Mouse (Mus musculus) liver, embryonic 15.5 days (tissue): ENCODE measurements around the gene Enah. TPM values are rescaled to one million over a fixed set of nuclear protein-coding genes. Genes with fewer than 3 reads are reported as not detected.

Source experiments
- ATAC-seq: fragments of 200-750 bp; cut with Nextera tagmentation; 2 replicates; pipeline ENCODE4 v1.8.0; 2017; ENCODE audit warnings: moderate number of reproducible peaks, mild to moderate bottlenecking, moderate library complexity; ENCODE audit not compliant: insufficient read depth
- H3K27ac ChIP-seq: fragments of 300-500 bp; sonication (generic); replicated peaks from 2 replicates; pipeline ENCODE4 v1.5.1; 2015; ENCODE audit warnings: mild to moderate bottlenecking, inconsistent platforms
- H3K27me3 ChIP-seq: fragments of 300-500 bp; sonication (generic); 2 replicates; pipeline ENCODE4 v1.6.1; 2015; ENCODE audit warnings: mild to moderate bottlenecking, inconsistent platforms
- H3K36me3 ChIP-seq: fragments of 300-500 bp; sonication (generic); replicated peaks from 2 replicates; pipeline ENCODE4 v1.6.1; 2015; ENCODE audit warnings: moderate library complexity, mild to moderate bottlenecking, inconsistent platforms
- H3K4me1 ChIP-seq: fragments of 300-500 bp; sonication (generic); replicated peaks from 2 replicates; pipeline ENCODE4 v1.6.1; 2015; ENCODE audit warnings: inconsistent platforms
- H3K4me2 ChIP-seq: fragments of 300-500 bp; sonication (generic); 2 replicates; pipeline ENCODE4 v1.6.1; 2015; ENCODE audit warnings: moderate library complexity, mild to moderate bottlenecking, inconsistent platforms
- H3K4me3 ChIP-seq: fragments of 300-500 bp; sonication (generic); replicated peaks from 2 replicates; pipeline ENCODE4 v1.5.1; 2015; ENCODE audit warnings: mild to moderate bottlenecking, inconsistent platforms
- H3K9ac ChIP-seq: fragments of 300-500 bp; sonication (generic); 2 replicates; pipeline ENCODE4 v1.6.1; 2015; ENCODE audit warnings: moderate library complexity, mild to moderate bottlenecking, inconsistent platforms
- H3K9me3 ChIP-seq: fragments of 300-500 bp; sonication (generic); replicated peaks from 2 replicates; pipeline ENCODE4 v1.6.1; 2016; ENCODE audit warnings: inconsistent platforms
- WGBS: fragments of 180-500 bp; shearing (Covaris S2); methylation state at CpG from one replicate; pipeline ENCODE4 v1.1.7; 2015; ENCODE audit warnings: mixed read lengths; ENCODE audit not compliant: insufficient replicate concordance; 5-methylcytosine and 5-hydroxymethylcytosine counted together
- polyA plus RNA-seq: library from polyadenylated mRNA; unstranded; fragments of >200 nt; fragmentation: Nextera tagmentation; extraction: Ambion mirVana; gene quantifications from 2 replicates; pipeline ENCODE4 v1.2.1, GENCODE M21; 2015

Enah gene
- polyA plus RNA-seq, 1 experiment from 2014 or later, result 0.71 TPM

DNA sequence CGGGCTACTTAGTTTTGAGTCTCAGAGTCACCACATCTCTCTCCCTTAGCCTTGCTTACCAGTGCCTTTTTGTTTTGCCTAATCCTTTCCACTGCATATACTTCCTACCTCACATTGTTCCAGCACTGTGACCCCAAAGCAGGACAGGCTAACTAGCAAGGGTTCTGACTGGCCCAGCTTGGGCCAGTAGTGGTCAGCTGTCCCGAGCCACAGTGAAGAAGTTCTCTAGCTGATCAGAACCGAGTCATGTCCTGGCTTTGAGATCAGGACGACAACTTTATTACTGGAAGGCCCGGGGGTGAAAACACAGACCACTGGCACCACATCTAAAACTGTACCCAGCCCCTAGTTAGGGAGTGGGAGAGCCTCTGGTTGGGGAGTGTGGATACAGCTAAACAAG, 7.0 kb upstream of the Enah start:
- Histone ChIP-seq H3K27me3 (peaks cover 20% of the 10 kb centered on the region), H3K4me3 (no peak overlapping the region), H3K27ac (no peak overlapping the region), H3K9me3 (no peaks in the 10 kb centered on the region), H3K36me3 (no peaks in the 10 kb centered on the region), H3K4me1 (no peaks in the 10 kb centered on the region), H3K4me2 (no peak overlapping the region), H3K9ac (no peak overlapping the region)
- no peak for ATAC-seq
- 58% methylated on average over 5 of the region's 5 CpGs for WGBS

DNA sequence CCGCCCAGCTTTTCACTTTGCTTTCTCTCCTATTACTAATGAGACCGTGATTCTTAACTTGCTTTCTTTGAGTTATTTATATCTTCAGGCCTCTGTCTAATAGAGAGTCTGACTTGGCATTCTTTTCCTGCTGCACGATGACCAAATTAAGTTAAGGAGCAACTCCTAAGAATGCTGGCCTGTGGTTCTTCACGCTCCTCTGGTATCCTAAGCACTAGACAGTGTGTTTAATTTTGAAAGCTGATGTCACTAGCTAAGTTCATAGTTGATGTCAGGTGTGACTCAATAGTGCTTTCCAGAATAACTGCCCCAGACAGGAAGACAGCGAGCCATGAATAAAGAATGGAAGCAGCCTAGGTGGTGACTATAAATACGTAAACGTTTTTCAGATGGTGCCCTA, 6.3 kb upstream of the Enah start:
- Histone ChIP-seq H3K4me1 (no peaks in the 10 kb centered on the region), H3K4me2 (no peak overlapping the region), H3K27me3 (peaks cover 27% of the 10 kb centered on the region), H3K9ac (no peak overlapping the region), H3K9me3 (no peaks in the 10 kb centered on the region), H3K4me3 (no peak overlapping the region), H3K27ac (no peak overlapping the region), H3K36me3 (no peaks in the 10 kb centered on the region)
- 59% methylated on average over 7 of the region's 7 CpGs for WGBS
- no peak for ATAC-seq

DNA sequence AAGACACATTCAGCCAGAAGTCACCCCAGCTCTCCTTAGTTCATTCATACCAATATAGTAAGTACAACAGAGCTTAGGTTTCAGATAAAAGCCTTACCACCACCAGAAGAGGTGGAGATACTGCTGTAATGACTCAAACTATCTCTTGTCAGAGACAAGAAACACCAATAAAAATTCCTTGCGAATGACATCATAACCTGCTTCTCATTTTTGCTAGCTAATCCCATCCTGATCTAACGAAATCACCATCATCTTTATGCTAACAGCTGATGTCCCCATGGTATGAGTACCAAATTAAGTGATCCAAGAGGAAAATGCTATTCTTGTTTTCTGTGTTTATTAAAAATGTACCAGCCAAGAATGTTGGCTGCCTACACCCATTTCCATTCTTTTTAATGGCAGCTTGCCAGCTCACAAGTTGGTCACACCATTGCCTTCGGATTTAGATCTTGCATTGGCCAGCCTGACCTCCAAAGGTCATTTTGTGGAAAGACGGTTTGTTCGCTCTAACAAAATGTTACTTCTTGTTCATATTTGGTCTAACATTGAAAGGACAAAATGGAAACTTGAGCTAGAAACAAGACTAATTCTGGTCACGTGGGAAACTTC, 2.0 kb upstream of the Enah start:
- Histone ChIP-seq H3K9me3 (no peaks in the 10 kb centered on the region), H3K4me1 (no peaks in the 10 kb centered on the region), H3K36me3 (no peaks in the 10 kb centered on the region), H3K27ac (no peak overlapping the region), H3K9ac (no peak overlapping the region), H3K4me2 (no peak overlapping the region), H3K27me3 (peaks cover 65% of the 10 kb centered on the region), H3K4me3 (no peak overlapping the region)
- no peak for ATAC-seq
- 61% methylated on average over 6 of the region's 6 CpGs for WGBS

DNA sequence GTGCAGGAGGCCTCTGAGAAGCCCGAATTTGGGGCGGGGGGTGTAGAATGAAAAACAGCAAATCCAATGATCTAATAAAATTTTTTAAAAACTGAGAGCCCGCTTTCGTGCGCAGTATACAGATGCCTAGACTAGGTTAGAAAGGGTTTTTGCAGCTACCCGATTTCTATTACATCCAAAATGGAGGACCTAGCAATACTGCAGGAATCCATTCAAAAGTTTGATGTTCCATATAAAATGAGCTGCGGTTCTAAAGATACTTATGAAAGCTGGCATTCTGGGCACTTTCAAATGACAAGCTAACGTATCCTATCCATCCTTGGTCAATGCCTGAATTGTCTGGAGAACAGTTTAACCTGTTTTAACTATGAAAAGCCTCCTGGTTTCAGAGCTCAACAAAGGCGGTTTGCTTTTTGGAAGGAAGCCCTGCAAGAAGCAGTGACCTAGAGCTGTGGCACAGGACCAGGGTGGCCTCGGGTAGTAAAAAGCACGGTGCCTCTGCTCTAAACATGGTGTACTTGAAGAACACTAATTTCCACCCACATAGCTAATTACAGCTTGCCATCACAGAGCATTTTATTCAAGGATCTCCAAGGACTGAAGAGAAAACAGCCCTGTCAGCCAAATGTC, 1.2 kb upstream of the Enah start:
- no peaks in the 10 kb centered on the region for H3K36me3 ChIP-seq
- H3K4me2 ChIP-seq, result peak overlapping the region; percentile 73; the same call in 1 of the 2 replicates
- no peak overlapping the region for H3K9ac ChIP-seq
- no peaks in the 10 kb centered on the region for H3K4me1 ChIP-seq
- ATAC-seq, result no peak
- no peaks in the 10 kb centered on the region for H3K9me3 ChIP-seq
- 31% methylated on average over 11 of the region's 11 CpGs for WGBS
- no peak overlapping the region for H3K27ac ChIP-seq
- peaks cover 66% of the 10 kb centered on the region for H3K27me3 ChIP-seq
- no peak overlapping the region; the same call in 1 of the 2 replicates for H3K4me3 ChIP-seq

DNA sequence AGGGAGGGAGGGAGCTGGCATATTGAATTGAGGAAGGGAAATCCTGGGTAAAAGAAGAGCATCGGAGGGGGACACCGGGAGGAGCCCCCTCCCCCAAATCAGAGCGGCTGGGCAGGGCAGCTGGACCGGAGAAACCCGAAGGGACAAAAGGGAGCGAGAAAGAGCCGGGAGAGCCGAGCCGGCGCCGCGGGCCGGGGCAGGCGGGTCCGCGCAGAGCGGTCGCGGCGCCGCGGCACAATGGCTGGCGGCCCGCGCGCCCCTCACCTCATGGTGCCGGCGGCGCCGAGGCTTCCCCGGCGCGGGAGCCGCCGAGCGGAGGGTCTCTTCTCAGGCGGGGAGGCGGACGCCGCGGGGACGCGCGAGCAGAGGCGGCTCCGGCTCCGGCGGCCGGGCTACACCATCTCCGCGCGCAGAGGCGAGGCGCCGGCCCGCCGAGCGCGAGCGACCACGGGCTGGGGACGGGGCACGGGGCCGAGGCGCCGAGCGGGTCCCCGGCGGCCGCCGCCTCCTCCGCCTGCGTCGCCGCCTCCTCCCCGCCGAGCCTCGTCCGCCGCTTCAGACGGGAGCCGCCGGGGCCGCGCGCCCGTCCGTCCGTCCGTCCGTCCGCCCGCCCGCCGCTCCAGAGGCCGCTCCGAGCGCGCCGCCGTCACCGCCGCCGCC, 394 bp downstream of the Enah start:
- no peaks in the 10 kb centered on the region for H3K4me1 ChIP-seq
- peak overlapping the region; percentile 1; the same call in 1 of the 2 replicates for H3K9ac ChIP-seq
- no peaks in the 10 kb centered on the region for H3K9me3 ChIP-seq
- under 1% methylated on average over 75 of the region's 104 CpGs for WGBS
- no peaks in the 10 kb centered on the region for H3K36me3 ChIP-seq
- H3K27ac ChIP-seq, result no peak overlapping the region
- H3K27me3 ChIP-seq, result peaks cover 66% of the 10 kb centered on the region
- H3K4me2 ChIP-seq, result peak overlapping the region; percentile 73
- peak overlapping the region; percentile 58 for H3K4me3 ChIP-seq
- peak; percentile 40; the same call in 1 of the 2 replicates for ATAC-seq

DNA sequence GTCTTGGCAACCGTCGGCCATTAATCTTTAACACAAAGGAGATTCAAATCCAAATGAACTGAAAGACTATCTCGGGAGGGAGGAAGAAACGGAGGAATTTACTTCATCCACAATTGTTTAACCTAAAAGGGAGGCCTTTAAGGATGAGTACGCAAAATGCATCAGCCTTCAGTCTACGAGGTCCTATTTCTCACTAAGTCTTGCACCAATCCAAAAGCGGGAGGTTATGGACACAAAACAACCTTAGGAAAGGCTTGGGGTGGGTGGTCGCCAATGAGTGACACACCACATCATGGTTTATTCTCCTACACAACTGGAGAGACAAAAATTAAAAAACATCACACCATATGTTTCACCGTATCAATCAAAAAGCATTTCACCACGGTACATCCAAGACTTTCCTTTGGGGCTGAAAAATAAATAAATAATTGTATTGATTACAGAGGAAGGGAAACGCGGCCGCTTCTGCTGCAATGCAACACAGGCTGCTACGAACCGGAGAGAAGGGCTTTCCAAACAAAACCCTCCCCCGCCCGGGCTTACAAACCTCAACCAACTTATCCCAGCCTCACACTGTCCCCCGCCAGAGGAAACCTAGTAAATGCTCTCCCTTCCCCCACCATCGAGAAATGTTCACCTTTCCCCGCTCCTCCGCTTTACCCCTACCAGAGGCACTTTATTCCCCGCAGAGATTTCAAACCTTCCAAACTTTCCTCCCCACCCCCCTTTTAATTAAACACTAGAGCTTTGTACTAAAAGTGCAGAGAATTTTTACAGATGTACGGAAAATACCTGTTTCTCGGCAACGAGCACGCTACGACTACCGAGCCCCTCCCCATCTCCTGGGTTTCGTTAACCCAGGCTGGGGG, 1.2 kb downstream of the Enah start:
- Histone ChIP-seq H3K4me2 (peak overlapping the region; percentile 73), H3K27me3 (peaks cover 64% of the 10 kb centered on the region), H3K9ac (0 out of 2 replicates have a peak overlapping the region, but pooled peaks have one; percentile 1), H3K36me3 (no peaks in the 10 kb centered on the region), H3K27ac (no peak overlapping the region), H3K4me3 (peak overlapping the region; percentile 58), H3K4me1 (no peaks in the 10 kb centered on the region), H3K9me3 (no peaks in the 10 kb centered on the region)
- 3% methylated on average over 29 of the region's 29 CpGs for WGBS
- ATAC-seq, result no peak

DNA sequence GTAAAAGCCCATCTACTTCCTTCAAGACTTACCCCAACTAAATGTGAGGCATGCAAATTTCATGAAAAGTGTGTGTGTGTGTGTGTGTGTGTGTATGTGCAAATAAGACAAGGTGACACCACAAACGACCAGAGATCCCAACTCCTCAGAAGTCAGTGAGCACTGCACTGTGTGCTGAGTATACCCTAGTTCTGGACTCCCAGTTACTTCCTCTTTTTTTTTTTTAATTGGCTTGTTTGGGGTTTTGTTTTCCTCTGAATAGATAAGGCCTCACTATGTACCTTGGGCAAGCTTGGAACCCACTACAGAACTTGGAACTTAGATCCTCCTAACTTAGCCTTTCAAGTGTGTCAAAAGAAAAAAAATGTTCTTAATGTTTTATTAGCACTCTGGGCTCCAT, 14.0 kb downstream of the Enah start:
- H3K27me3 ChIP-seq, result no peaks in the 10 kb centered on the region
- no peaks in the 10 kb centered on the region for H3K4me1 ChIP-seq
- ATAC-seq, result no peak
- no peaks in the 10 kb centered on the region for H3K9me3 ChIP-seq
- no peak overlapping the region for H3K27ac ChIP-seq
- H3K9ac ChIP-seq, result no peak overlapping the region
- H3K4me2 ChIP-seq, result no peak overlapping the region
- 5% methylated on average over 1 of the region's 1 CpGs for WGBS
- no peaks in the 10 kb centered on the region for H3K36me3 ChIP-seq
- H3K4me3 ChIP-seq, result no peak overlapping the region

DNA sequence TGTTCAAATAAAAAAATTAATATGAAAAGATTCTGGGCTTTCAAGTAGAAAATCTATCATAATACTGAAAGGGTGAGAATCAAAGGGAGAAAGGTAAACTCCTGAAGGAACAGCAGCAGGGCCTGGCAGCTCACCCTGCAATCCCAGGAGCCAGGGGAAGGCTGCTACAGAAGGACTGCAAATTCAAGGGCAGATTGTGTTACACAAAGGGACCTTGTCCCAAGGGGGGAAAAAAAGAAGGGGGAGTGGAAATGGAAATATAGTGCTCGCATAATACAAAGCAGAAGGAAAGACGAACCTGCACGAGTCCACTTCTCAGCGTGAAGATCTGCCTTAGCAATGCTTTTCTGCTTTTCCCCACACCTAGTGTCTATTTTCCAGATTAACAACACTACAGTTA, 21.1 kb downstream of the Enah start:
- Histone ChIP-seq H3K36me3 (no peaks in the 10 kb centered on the region), H3K9me3 (no peaks in the 10 kb centered on the region), H3K4me2 (no peak overlapping the region), H3K4me1 (no peaks in the 10 kb centered on the region), H3K4me3 (no peak overlapping the region), H3K27me3 (no peaks in the 10 kb centered on the region), H3K9ac (no peak overlapping the region), H3K27ac (no peak overlapping the region)
- WGBS, result 75% methylated on average over 4 of the region's 4 CpGs
- ATAC-seq, result no peak

DNA sequence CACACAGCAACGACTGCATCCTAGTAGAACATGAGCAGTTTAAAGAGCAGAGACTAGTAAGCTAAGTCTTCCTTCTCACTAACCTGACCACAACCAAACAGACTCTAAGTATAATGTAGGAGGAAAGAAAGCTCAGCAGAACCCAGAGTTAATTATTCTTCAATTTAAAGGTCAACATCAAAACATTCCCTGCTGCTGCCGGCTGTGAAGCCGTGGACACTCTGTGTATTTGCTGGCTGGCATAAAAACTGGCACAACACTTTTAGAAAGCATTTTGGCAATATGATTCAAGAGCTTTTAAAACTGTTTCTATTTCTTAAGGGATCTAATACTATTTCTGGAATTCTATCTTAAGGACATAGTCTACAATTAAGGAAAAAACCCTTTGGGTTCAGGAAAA, 22.0 kb downstream of the Enah start:
- H3K4me1 ChIP-seq, result no peaks in the 10 kb centered on the region
- no peaks in the 10 kb centered on the region for H3K9me3 ChIP-seq
- no peaks in the 10 kb centered on the region for H3K27me3 ChIP-seq
- H3K9ac ChIP-seq, result no peak overlapping the region
- H3K27ac ChIP-seq, result no peak overlapping the region
- H3K4me3 ChIP-seq, result no peak overlapping the region
- ATAC-seq, result no peak
- 63% methylated on average over 3 of the region's 3 CpGs for WGBS
- H3K4me2 ChIP-seq, result no peak overlapping the region
- H3K36me3 ChIP-seq, result no peaks in the 10 kb centered on the region

DNA sequence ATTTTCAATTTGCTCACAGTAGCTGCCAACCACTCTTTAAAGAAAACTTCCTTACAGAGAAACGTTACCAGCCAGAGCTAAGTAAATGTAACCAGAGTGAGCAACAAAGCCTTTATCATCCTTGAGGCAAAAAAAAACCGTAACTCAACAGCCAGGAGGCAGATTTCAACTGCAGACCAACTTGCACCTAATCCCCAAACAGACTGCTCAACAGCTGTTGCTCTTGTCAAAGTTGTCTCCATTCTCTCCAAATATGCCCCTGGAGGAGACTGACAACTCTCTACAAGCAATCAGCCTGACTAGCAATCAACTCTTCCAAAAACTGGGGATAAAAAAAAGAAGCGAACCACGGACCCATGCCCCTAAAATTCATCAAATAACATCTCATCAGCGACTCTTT, 26.2 kb downstream of the Enah start:
- Histone ChIP-seq H3K4me3 (no peak overlapping the region), H3K4me2 (no peak overlapping the region), H3K9ac (no peak overlapping the region), H3K9me3 (no peaks in the 10 kb centered on the region), H3K4me1 (no peaks in the 10 kb centered on the region), H3K36me3 (no peaks in the 10 kb centered on the region), H3K27me3 (no peaks in the 10 kb centered on the region), H3K27ac (no peak overlapping the region)
- no peak for ATAC-seq
- 57% methylated on average over 5 of the region's 5 CpGs for WGBS

DNA sequence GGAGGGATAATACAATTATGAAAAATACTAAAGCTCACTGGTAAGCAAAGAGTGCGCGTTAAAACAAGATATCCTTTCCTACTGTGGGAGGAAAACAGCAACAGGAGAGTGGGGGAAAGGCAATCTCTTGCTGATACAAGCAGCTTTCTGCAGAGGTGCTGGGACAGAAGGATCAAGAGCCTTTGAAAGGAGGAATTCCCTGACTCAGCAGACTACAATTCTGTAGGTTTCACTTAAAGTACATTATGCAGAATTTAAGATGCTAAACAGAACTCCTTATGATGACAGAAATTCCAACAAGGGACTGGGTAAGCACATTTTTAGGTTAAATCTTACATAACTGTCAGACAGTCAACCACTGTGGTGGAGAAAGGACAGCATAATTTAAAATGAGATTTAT, 31.4 kb downstream of the Enah start:
- Histone ChIP-seq H3K27me3 (no peaks in the 10 kb centered on the region), H3K9me3 (no peaks in the 10 kb centered on the region), H3K4me2 (no peak overlapping the region), H3K4me3 (no peak overlapping the region), H3K9ac (no peak overlapping the region), H3K36me3 (no peaks in the 10 kb centered on the region), H3K27ac (no peak overlapping the region), H3K4me1 (no peaks in the 10 kb centered on the region)
- 81% methylated on average over 2 of the region's 2 CpGs for WGBS
- ATAC-seq, result no peak
